Mouse (Mus musculus) adrenal gland, adult 18-20 months (tissue): ENCODE measurements around the gene Il2rb. TPM values are rescaled to one million over a fixed set of nuclear protein-coding genes. Genes with fewer than 3 reads are reported as not detected.

Experiments
- DNase-seq, 2 experiments: peaks; one replicate each; pipeline ENCODE4 v3.0.0; 2021 to 2022; ENCODE audit warnings: low spot score in 2 of 2
- long read RNA-seq, 2 experiments: library from polyadenylated mRNA; stranded (forward); transcript quantifications; one replicate each; pipeline ENCODE4 v2.0.0; 2021
- total RNA-seq, 2 experiments: library from RNA; stranded (reverse); gene quantifications; 1 replicate in 1 of 2; 2 replicates in 1 of 2; pipeline ENCODE4 v1.2.3; 2021

The Il2rb gene
- 1 to 10 TPM; 1.1 to 2.5 TPM for total RNA-seq
- long read RNA-seq, experiment 1, full-length matches to known transcripts: 2 of 3 reads
- long read RNA-seq, experiment 1, partial matches to known transcripts: 0 of 3 reads
- long read RNA-seq, experiment 1, other reads (novel, unspliced or antisense): 1 of 3 reads
- long read RNA-seq, experiment 2: 0 reads

GRCm38 (mm10) chr15:78494968-78495406 lies at the start of gene Il2rb:
Gene Il2rb, minus strand, starts transcription at chr15:78495271.
- DNase-seq: no peak

GRCm38 (mm10) chr15:78544561-78545001 lies 49.5 kb upstream of the Il2rb start, which contains the start of gene Sstr3:
Gene Sstr3, minus strand, starts transcription at chr15:78544685.
- DNase-seq: peak; percentile 51 to 57

GRCm38 (mm10) chr15:78544041-78544440 lies 49.0 kb upstream of the Il2rb start:
- DNase-seq: no peak

- DNase-seq: no peak
Measured at GRCm38 (mm10) chr15:78542767-78543303, 47.8 kb upstream of the Il2rb start.

GRCm38 (mm10) chr15:78542098-78542766 lies 47.2 kb upstream of the Il2rb start:
- no peak for DNase-seq

- no peak for DNase-seq
Measured at GRCm38 (mm10) chr15:78541606-78542005, 46.5 kb upstream of the Il2rb start.

- DNase-seq: no peak
Measured at GRCm38 (mm10) chr15:78541036-78541435, 46.0 kb upstream of the Il2rb start.

- DNase-seq: no peak
Measured at GRCm38 (mm10) chr15:78535723-78536421, 40.8 kb upstream of the Il2rb start.

GRCm38 (mm10) chr15:78533346-78533835 lies 38.3 kb upstream of the Il2rb start:
- no peak for DNase-seq

- no peak for DNase-seq
Measured at GRCm38 (mm10) chr15:78532566-78533345, 37.7 kb upstream of the Il2rb start.

- peak; percentile 97 to 99 for DNase-seq
Measured at GRCm38 (mm10) chr15:78531901-78532469, 36.9 kb upstream of the Il2rb start.

- DNase-seq: no peak
Measured at GRCm38 (mm10) chr15:78531451-78531720, 36.3 kb upstream of the Il2rb start.

GRCm38 (mm10) chr15:78530671-78531450 lies 35.8 kb upstream of the Il2rb start, which contains the start of gene C1qtnf6:
Gene C1qtnf6, minus strand, starts transcription at chr15:78531416.
- DNase-seq: peak; percentile 51 to 68

GRCm38 (mm10) chr15:78530141-78530540 lies 35.1 kb upstream of the Il2rb start:
- DNase-seq: no peak

- DNase-seq: peak; percentile 72 to 77
Measured at GRCm38 (mm10) chr15:78529428-78529990, 34.4 kb upstream of the Il2rb start.

GRCm38 (mm10) chr15:78528726-78529411 lies 33.8 kb upstream of the Il2rb start:
- peak in 1 of 2 experiments; percentile 39 for DNase-seq

- no peak for DNase-seq
Measured at GRCm38 (mm10) chr15:78527973-78528372, 32.9 kb upstream of the Il2rb start.

GRCm38 (mm10) chr15:78524163-78524562 lies 29.1 kb upstream of the Il2rb start:
- DNase-seq: no peak

- DNase-seq: no peak
Measured at GRCm38 (mm10) chr15:78521892-78522291, 26.8 kb upstream of the Il2rb start.
